Mouse (Mus musculus) testis, adult 2 months (tissue): ENCODE results near the gene Pum2.

Experiments
- CTCF ChIP-seq: fragments of 200-500 bp; IDR thresholded peaks from 2 replicates; pipeline ENCODE4 v1.5.1; 2012; ENCODE audit warnings: low read depth, mild to moderate bottlenecking, inconsistent platforms, low read length, moderate library complexity; ENCODE audit not compliant: control insufficient read depth, insufficient read depth, insufficient replicate concordance
- POLR2A ChIP-seq: fragments of 200-500 bp; IDR thresholded peaks from 2 replicates; pipeline ENCODE4 v1.6.1; 2012; ENCODE audit warnings: low read depth, mild to moderate bottlenecking, inconsistent platforms, low read length, moderate library complexity; ENCODE audit not compliant: control insufficient read depth

DNA sequence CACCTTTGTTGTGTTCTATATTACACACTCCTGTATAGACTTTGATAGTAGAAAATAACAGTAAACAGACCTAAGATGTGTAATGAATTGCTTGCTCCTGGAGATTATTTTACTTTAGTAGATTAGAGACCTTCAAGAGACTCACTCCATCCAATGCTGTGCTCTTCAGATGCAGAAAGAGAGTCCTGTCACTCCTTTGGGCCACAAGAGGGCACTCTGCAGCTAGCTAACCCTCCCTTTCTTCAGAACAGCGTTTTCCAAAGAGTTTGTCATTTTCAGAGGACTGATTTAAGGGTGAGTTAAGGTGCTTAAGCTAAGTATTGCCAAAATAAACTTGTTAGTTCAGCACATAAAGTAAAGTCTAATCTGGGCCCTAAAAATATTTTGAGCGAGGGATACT lies 25.0 kb downstream of the Pum2 start:
- TF ChIP-seq POLR2A = no peak
- TF ChIP-seq CTCF = no peak
